Mouse (Mus musculus) intestine, embryonic 15.5 days (tissue): ENCODE data around the gene Zxdb. TPM values are rescaled to one million over a fixed set of nuclear protein-coding genes. Genes with fewer than 3 reads are reported as not detected.
"Not testable (repeated sequence)": the region's sequence is repeated elsewhere in the genome, so short reads cannot be mapped to it uniquely, and the experiment has no call there.

Source experiments
- ATAC-seq: fragments of 200-750 bp; cut with Nextera tagmentation; 2 replicates; pipeline ENCODE4 v1.8.0; 2017; ENCODE audit warnings: moderate TSS enrichment, moderate library complexity
- H3K27ac ChIP-seq: fragments of 300-500 bp; sonication (generic); 2 replicates; pipeline ENCODE4 v1.5.1; 2015; ENCODE audit warnings: mild to moderate bottlenecking, inconsistent platforms
- H3K27me3 ChIP-seq: fragments of 300-500 bp; sonication (generic); replicated peaks from 2 replicates; pipeline ENCODE4 v1.6.1; 2015; ENCODE audit warnings: inconsistent platforms
- H3K36me3 ChIP-seq: fragments of 300-500 bp; sonication (generic); 2 replicates; pipeline ENCODE4 v1.6.1; 2015; ENCODE audit warnings: inconsistent platforms
- H3K4me1 ChIP-seq: fragments of 300-500 bp; sonication (generic); replicated peaks from 2 replicates; pipeline ENCODE4 v1.6.1; 2015; ENCODE audit warnings: inconsistent platforms
- H3K4me2 ChIP-seq: fragments of 300-500 bp; sonication (generic); replicated peaks from 2 replicates; pipeline ENCODE4 v1.6.1; 2015; ENCODE audit warnings: mild to moderate bottlenecking, inconsistent platforms
- H3K4me3 ChIP-seq: fragments of 300-500 bp; sonication (generic); replicated peaks from 2 replicates; pipeline ENCODE4 v1.5.1; 2015; ENCODE audit warnings: inconsistent platforms
- H3K9ac ChIP-seq: fragments of 300-500 bp; sonication (generic); 2 replicates; pipeline ENCODE4 v1.6.1; 2015; ENCODE audit warnings: inconsistent platforms
- H3K9me3 ChIP-seq: fragments of 300-500 bp; sonication (generic); 2 replicates; pipeline ENCODE4 v1.6.1; 2016; ENCODE audit warnings: inconsistent platforms
- WGBS: fragments of 180-500 bp; shearing (Covaris S2); methylation state at CpG from one replicate; pipeline ENCODE4 v1.1.7; 2015; 5-methylcytosine and 5-hydroxymethylcytosine counted together
- polyA plus RNA-seq: library from polyadenylated mRNA; unstranded; fragments of >200 nt; fragmentation: Nextera tagmentation; extraction: Ambion mirVana; gene quantifications from 2 replicates; pipeline ENCODE4 v1.2.1, GENCODE M21; 2015

The Zxdb gene
- 1.2 and 1.6 TPM in 2 replicates for polyA plus RNA-seq

GRCm38 (mm10) chrX:94724192-94724971, at the start of gene Zxdb:
Zxdb (plus strand) TSS chrX:94724569.
- H3K27me3 ChIP-seq, H3K9ac ChIP-seq, H3K4me1 ChIP-seq, H3K4me2 ChIP-seq, H3K27ac ChIP-seq, H3K9me3 ChIP-seq, H3K36me3 ChIP-seq: not testable (repeated sequence)
- no CpG with 5 or more reads among the region's 60 CpGs for WGBS
- H3K4me3 ChIP-seq: peak within 1 kb of the TSS; percentile 23; the same call in 1 of the 2 replicates
- peak; percentile 81 for ATAC-seq

GRCm38 (mm10) chrX:94674977-94675376, 49.4 kb upstream of the Zxdb start:
- no peak for ATAC-seq

GRCm38 (mm10) chrX:94681581-94681980, 42.8 kb upstream of the Zxdb start:
- H3K36me3 ChIP-seq, H3K4me3 ChIP-seq, H3K9ac ChIP-seq, H3K27ac ChIP-seq, H3K4me2 ChIP-seq, ATAC-seq, H3K9me3 ChIP-seq, H3K4me1 ChIP-seq, H3K27me3 ChIP-seq: not testable (repeated sequence)
- no CpG with 5 or more reads among the region's 2 CpGs for WGBS

More at GRCm38 (mm10) chrX:94674977-94675376, 49.4 kb upstream of the Zxdb start:
- Histone ChIP-seq H3K27ac (no peak overlapping the region), H3K9ac (no peak overlapping the region), H3K4me2 (no peak overlapping the region), H3K4me3 (no peak overlapping the region), H3K4me1 (no peaks in the 10 kb centered on the region), H3K9me3 (no peaks in the 10 kb centered on the region), H3K27me3 (no peaks in the 10 kb centered on the region), H3K36me3 (no peaks in the 10 kb centered on the region)
- WGBS: 44% methylated on average over 4 of the region's 4 CpGs

DNA sequence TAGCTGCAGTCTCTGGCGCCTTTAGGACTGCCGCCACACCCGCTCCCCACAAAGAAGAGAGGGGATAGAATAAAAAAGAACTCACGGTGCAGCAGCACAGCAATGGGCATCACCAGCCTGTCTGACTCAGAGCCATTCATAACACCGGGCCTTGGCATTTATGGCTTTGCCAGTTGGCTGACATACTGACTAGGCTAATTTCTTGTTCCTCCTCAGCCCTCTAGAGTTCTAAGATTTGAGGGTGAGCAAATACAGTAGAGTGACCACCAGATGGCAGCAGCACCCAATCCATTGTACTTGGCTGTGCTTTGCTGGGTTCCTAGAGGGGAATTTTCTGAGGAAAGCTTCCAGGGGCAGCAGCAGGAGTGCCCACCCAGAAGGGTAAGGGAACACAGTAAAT, 34.8 kb upstream of the Zxdb start:
- not testable (repeated sequence) for H3K4me2 ChIP-seq, H3K27me3 ChIP-seq, H3K27ac ChIP-seq, H3K9ac ChIP-seq, H3K4me3 ChIP-seq, H3K9me3 ChIP-seq, H3K4me1 ChIP-seq, H3K36me3 ChIP-seq
- ATAC-seq: 0 out of 2 replicates have a peak, but pooled peaks have one; percentile 51
- 84% methylated on average over 5 of the region's 5 CpGs for WGBS

DNA sequence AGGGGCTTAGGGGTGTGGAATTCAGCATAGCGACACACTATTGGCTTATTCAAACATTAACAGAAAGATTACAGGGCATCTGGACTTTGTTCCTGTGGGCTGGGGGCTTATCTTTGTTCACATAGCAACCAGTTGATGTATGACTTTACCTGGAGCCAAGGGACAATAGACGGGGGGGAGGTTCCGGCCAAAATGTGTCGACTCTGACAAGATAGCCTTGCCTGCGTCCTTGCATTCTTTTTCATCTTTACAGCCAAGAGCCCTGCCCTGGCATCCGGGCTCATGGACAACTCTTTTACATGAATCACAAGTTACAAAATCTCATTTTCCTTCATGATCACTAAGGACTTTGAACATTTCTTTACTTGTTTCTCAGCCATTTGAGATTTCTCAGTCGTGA, 17.7 kb upstream of the Zxdb start:
- 82% methylated on average over 7 of the region's 7 CpGs for WGBS
- not testable (repeated sequence) for ATAC-seq, H3K4me1 ChIP-seq, H3K9me3 ChIP-seq, H3K9ac ChIP-seq, H3K27me3 ChIP-seq, H3K36me3 ChIP-seq, H3K4me3 ChIP-seq, H3K27ac ChIP-seq, H3K4me2 ChIP-seq

- H3K27ac ChIP-seq, H3K4me1 ChIP-seq, H3K9me3 ChIP-seq, H3K27me3 ChIP-seq, H3K4me2 ChIP-seq, H3K4me3 ChIP-seq, H3K9ac ChIP-seq, H3K36me3 ChIP-seq, ATAC-seq: not testable (repeated sequence)
- no CpG with 5 or more reads among the region's 3 CpGs for WGBS
Measured at GRCm38 (mm10) chrX:94709752-94710151, 14.6 kb upstream of the Zxdb start.

DNA sequence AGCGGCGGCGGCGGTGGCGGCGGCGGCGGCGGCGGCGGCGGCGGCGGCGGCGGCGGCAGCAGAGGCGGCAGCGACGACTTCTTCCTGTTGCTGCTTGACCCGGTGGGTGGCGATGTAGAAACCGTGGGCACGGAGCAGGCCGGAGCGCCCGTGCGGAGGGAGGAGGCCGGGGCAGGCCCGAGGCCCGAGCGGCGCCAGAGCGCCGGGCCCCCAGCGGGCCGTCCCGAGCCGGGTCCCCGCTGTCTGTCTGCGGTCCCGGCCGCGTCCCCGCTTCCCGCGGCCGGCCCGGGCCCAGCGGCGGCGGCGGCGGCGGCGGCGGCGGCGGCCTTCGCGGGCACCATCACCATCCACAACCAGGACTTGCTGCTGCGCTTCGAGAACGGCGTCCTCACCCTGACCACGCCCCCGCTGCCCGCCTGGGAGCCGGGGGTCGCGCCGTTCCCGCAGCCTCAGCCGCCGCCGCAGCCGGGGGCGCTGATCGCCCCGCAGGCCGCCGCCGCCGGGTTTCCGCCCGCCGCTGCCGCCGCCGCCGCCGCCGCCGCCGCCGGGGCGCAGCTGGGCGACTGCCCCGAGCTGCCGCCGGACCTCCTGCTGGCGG, 702 bp downstream of the Zxdb start:
- not testable (repeated sequence) for H3K4me1 ChIP-seq, H3K4me2 ChIP-seq, H3K27me3 ChIP-seq, H3K36me3 ChIP-seq, H3K27ac ChIP-seq, H3K9me3 ChIP-seq, H3K9ac ChIP-seq
- ATAC-seq: peak; percentile 77
- H3K4me3 ChIP-seq: peak overlapping the region; percentile 23; the same call in 1 of the 2 replicates
- WGBS: 0% methylated on average over 19 of the region's 102 CpGs

DNA sequence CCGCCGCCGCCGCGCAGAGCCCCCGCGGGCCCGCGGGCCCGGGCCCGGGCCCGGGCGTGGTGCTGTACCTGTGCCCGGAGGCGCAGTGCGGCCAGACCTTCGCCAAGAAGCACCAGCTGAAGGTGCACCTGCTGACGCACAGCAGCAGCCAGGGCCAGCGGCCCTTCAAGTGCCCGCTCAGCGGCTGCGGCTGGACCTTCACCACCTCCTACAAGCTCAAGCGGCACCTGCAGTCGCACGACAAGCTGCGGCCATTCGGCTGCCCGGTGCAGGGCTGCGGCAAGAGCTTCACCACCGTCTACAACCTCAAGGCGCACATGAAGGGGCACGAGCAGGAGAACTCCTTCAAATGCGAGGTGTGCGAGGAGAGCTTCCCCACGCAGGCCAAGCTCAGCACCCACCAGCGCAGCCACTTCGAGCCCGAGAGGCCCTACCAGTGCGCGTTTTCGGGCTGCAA, 1.3 kb downstream of the Zxdb start:
- not testable (repeated sequence) for H3K9ac ChIP-seq, H3K4me1 ChIP-seq, H3K27me3 ChIP-seq, H3K9me3 ChIP-seq, H3K36me3 ChIP-seq, H3K4me2 ChIP-seq, H3K4me3 ChIP-seq, H3K27ac ChIP-seq
- no CpG with 5 or more reads among the region's 41 CpGs for WGBS
- peak; percentile 60 for ATAC-seq

- Histone ChIP-seq H3K9me3 (no peaks in the 10 kb centered on the region), H3K9ac (no peak overlapping the region), H3K27me3 (no peaks in the 10 kb centered on the region), H3K4me2 (no peak overlapping the region), H3K4me1 (no peaks in the 10 kb centered on the region), H3K27ac (no peak overlapping the region), H3K36me3 (no peaks in the 10 kb centered on the region), H3K4me3 (no peak overlapping the region)
- no peak for ATAC-seq
Measured at GRCm38 (mm10) chrX:94731596-94731995, 7.2 kb downstream of the Zxdb start.

DNA sequence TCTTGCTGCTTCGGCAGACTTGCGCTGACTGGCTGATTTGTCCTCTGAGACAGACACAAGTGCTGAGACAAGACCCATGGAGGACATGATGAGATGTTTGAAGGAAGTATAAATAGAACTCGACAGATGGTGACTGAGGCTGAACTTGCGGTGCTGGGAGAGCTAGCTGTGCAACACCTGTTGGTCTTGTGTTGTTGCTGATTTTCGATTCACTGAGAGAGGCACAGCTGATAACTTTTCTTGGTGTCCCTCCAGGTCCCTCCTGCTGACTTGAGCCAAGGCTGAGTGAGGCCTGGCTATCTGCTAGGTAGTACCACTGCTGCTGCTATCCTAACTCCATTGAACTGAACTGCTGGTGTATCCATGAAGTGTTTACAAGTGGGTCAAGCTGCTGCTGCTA, 29.4 kb downstream of the Zxdb start:
- Histone ChIP-seq H3K36me3 (no peaks in the 10 kb centered on the region), H3K4me1 (no peaks in the 10 kb centered on the region), H3K9me3 (no peaks in the 10 kb centered on the region), H3K9ac (no peak overlapping the region), H3K4me2 (no peak overlapping the region), H3K27ac (no peak overlapping the region), H3K27me3 (no peaks in the 10 kb centered on the region), H3K4me3 (no peak overlapping the region)
- no peak for ATAC-seq
- WGBS: 73% methylated on average over 5 of the region's 5 CpGs

- no peak for ATAC-seq
Measured at GRCm38 (mm10) chrX:94759959-94760358, 35.6 kb downstream of the Zxdb start.

GRCm38 (mm10) chrX:94773876-94774275, 49.5 kb downstream of the Zxdb start:
- no peaks in the 10 kb centered on the region for H3K4me1 ChIP-seq
- H3K27me3 ChIP-seq: no peaks in the 10 kb centered on the region
- H3K4me3 ChIP-seq: no peak overlapping the region
- no peak overlapping the region for H3K27ac ChIP-seq
- 95% methylated on average over 34 of the region's 34 CpGs for WGBS
- no peaks in the 10 kb centered on the region for H3K9me3 ChIP-seq
- no peak overlapping the region for H3K4me2 ChIP-seq
- no peaks in the 10 kb centered on the region for H3K36me3 ChIP-seq
- no peak overlapping the region for H3K9ac ChIP-seq
- no peak for ATAC-seq

More at GRCm38 (mm10) chrX:94759959-94760358, 35.6 kb downstream of the Zxdb start:
- no peaks in the 10 kb centered on the region for H3K27me3 ChIP-seq
- H3K4me2 ChIP-seq: no peak overlapping the region
- H3K4me3 ChIP-seq: no peak overlapping the region
- no peak overlapping the region for H3K27ac ChIP-seq
- H3K4me1 ChIP-seq: no peaks in the 10 kb centered on the region
- no peak overlapping the region for H3K9ac ChIP-seq
- H3K9me3 ChIP-seq: no peaks in the 10 kb centered on the region
- WGBS: 36% methylated on average over 1 of the region's 1 CpGs
- H3K36me3 ChIP-seq: no peaks in the 10 kb centered on the region
